Mouse (Mus musculus) cerebellum, adult 2 months (tissue): ENCODE measurements around the gene Gys2.

Source experiments
- CTCF ChIP-seq: fragments of 200-500 bp; IDR thresholded peaks from 2 replicates; pipeline ENCODE4 v1.5.1; 2011; ENCODE audit warnings: low read depth, mild to moderate bottlenecking, control low read depth, low read length, moderate library complexity, borderline replicate concordance; ENCODE audit not compliant: insufficient read depth
- POLR2A ChIP-seq: fragments of 200-500 bp; IDR thresholded peaks from 2 replicates; pipeline ENCODE4 v1.6.1; 2011; ENCODE audit warnings: low read length, control low read depth, borderline replicate concordance; ENCODE audit not compliant: insufficient read depth

DNA sequence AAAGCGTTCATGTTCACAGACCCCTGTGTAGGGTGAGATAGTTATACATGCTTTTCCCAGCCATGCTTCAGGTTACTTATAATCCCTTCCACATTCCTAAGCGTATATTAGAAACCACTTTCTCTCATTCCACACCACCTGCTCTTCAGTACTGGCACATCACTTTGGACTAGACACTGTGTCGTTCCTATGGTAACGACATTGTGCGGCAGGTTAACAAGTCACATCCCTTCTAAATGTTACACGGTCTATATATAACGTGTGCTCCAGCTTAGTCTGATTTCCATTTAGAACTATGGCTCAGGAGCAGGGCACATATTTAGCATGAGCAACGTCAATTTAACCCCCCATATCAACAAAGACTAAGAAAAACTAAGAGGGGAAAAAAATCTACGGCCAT, 14.7 kb upstream of the Gys2 start:
- TF ChIP-seq CTCF = no peak
- no peak for TF ChIP-seq POLR2A
